Mouse (Mus musculus) G1E-ER4 (cell line): ENCODE data around the gene Tspan9. TPM values are rescaled to one million over a fixed set of nuclear protein-coding genes. Genes with fewer than 3 reads are reported as not detected.

Experiments
- GATA1 ChIP-seq: IDR thresholded peaks from one replicate; pipeline ENCODE4 v1.8.0; 2012; ENCODE audit warnings: low read length, inconsistent platforms
- polyA plus RNA-seq: library from polyadenylated mRNA; stranded (reverse); fragments of >175 nt; gene quantifications from 2 replicates; pipeline ENCODE4 v1.2.3, GENCODE M21; 2012

Gene Tspan9
- polyA plus RNA-seq, 1 experiment: not detected

DNA sequence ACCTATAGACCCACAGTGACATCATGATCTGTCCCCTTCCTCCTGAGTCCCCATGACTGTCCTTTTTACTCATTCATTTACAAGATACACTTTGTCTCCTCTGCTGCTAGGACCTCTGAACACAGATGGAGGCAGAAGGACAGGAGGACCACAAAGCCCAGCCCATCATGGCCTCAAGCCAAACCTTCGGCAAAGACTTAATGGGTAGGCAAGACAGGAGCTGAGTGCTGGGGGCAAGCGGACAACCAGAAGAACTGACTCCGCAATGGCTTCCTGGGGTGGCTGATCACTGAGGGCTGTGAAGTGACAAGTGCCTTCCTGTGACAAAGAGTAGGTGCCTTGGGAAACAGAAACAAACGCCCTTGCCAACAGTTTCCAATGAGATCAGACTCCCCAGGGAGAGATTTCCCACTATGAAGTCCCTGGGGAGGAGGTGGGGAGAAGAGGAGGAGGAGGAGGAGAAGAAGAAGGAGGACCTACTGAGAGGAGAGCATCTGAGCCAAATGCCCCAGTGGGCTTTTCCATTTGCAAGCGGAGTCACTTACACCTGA lies 67.9 kb downstream of the Tspan9 start:
- no peak for TF ChIP-seq GATA1

DNA sequence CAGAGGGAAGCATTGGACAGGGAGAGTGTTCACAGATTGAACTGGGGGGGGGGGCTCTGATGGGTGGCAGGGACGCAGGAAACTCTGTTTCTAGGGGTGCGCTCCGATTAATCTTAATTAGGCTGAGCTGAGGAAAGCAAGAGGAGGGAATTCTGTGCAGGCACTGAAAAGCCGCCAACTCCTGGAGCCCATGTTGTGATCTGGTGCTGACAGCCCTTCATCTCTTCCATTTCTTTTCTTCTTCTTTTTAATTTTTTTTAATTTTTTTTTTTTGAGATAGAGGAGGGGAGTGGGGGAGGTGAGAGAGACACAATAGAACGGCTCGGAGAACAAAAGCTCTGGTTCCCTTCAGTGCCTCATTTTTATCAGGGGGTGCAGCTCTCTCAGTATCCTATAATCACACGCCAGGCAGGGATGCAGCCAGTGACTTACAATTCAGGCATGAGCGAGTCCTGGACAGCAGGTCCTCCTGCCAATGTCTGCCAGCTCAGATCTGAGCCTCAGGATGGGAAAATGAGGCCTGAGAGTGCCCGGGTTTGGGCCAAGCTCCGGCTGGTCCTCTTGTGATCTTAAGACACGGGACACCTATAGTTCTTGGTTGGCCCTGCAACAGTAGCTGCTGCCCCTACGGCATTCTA lies 72.4 kb downstream of the Tspan9 start:
- no peak for TF ChIP-seq GATA1

DNA sequence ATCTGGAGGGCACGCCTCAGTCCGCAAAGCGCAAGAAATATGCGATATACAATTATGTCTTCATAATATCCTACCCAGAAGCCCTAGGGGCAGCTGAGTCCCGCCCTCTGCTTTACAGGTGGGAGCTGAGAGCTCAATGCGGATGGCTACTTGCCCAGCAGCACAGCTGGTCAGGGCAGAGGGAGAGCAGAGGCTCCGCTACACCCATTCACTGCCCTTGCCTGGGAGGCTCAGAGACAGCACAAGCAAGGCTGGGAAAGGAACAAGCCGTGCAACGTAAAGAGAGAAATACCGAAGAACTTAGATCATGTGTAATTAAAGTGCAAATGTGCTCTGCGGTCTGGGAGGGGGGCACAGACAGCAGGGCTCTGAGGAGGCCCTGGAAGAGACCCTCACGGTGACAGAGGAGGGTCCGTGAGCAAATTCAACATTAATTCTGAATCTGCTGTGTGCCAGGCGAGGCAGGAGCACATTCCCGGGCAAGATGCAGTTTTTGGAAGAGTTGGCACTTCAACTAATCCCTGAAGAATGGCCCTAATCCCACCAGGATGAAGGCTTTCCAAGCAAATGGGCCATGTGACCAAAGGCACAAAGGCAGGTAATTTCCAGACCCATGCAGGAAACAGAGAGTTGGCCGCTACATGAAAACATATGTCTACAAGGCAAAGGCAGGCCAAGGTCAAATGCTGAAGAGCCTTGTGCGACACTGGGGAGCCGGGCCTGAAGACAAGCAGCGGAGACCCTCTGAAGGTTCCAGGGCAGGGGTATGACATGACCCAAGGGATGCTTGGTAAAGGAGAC lies 73.1 kb downstream of the Tspan9 start:
- TF ChIP-seq GATA1: no peak

- no peak for TF ChIP-seq GATA1
These were observed 75.2 kb downstream of the Tspan9 start for GRCm38 (mm10) chr6:128068144-128068543.

DNA sequence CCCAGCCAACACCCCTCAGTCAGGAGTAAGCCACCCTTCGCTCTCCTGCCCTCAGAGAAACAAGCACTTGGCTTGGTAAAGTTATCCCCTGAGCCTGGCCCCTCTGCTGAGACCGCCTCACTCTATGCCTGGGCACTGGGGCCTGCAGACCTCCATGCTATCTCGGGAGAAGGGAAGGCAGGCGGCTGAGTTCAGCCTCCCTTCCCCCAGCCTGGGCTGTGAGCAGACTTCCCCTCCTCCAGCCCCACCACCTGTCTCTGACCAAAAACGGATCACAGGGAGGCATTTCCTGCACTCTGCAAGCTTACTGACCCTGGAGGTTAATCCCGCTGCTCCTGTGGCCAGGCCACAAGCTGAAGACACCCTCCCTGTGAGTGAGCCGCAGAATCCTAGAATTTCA lies 77.4 kb downstream of the Tspan9 start:
- TF ChIP-seq GATA1: no peak

- TF ChIP-seq GATA1: no peak
These were observed 79.9 kb downstream of the Tspan9 start for GRCm38 (mm10) chr6:128063501-128063900.

GRCm38 (mm10) chr6:128062784-128063183 lies 80.6 kb downstream of the Tspan9 start:
- TF ChIP-seq GATA1: no peak

GRCm38 (mm10) chr6:128062216-128062615 lies 81.2 kb downstream of the Tspan9 start:
- no peak for TF ChIP-seq GATA1

DNA sequence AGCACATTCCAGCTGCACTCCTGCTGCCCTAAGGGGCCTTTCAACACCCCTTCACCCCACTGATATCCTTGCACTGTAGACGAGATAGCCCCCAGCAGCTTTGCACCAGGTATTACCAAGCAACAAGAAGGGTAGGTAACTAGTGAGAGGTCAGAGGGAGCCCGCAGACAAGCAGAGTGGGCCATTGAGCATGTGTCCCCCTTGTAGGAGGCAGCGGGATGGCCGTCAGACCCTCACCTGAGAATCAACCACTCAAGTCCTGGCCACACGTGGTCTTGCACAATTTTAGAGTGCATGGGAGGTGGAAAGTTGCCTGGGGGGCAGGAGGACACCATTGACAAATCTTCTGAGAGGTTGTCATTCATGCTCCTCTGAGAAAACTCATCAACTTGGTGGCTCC lies 82.1 kb downstream of the Tspan9 start:
- no peak for TF ChIP-seq GATA1

DNA sequence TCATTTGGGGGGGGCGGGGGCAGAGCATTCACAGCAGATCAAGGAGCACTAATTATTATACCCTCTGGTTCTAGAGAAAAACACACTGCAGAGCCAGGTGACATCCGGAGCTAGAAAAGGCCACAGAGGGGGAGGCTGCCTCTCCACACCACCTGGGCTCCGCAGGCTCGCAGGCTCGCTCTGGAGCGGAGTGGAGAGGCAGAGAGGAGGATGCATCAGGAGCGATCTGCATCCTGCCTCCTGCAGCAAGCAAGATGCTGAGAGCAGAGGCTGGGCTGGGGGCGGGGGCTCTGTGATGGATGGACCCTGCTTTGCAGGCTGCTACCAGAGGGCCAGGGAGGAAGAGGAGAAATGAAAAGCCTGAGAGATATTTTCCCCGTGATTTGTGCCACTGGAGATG lies 84.8 kb downstream of the Tspan9 start:
- TF ChIP-seq GATA1: no peak

- no peak for TF ChIP-seq GATA1
These were observed 85.2 kb downstream of the Tspan9 start for GRCm38 (mm10) chr6:128058157-128058556.

GRCm38 (mm10) chr6:128053000-128053732 lies 90.2 kb downstream of the Tspan9 start:
- no peak for TF ChIP-seq GATA1

DNA sequence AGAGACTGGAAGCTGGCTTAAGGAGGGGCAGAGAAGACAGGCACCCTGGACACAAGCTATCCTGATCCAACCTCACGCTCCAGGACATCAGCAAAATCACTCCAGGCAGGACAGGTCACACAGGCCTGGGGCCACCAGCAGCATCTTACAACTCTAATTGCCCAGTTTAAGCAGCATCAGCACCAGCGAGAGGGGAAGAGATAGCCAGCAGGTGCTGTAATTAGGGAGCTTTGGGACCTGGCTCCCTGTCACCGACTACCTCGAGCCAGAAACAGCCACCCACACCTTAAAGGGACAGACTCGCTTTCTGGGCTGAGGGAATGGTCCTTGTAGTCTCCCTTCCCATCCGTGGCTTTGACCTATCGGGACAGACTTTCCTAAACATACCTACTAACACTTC lies 95.7 kb downstream of the Tspan9 start:
- TF ChIP-seq GATA1: no peak

DNA sequence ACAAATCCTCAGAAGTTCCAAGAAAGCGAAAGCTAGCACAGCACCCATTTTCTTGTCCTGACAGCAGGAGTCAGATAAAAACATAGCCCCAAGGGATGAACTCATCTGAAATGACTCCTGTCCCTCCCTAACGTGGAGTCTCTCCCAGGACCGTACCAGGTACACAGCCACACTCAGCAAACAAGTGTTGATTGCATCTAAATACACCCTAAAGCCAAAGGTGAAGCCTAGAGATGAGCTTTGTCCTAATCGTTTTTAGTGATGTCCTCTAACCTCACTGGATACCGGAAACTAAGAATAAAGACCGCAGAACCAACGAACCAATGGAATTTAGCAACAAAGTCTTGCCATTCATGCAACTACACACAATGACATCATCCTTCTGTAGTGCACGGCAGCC lies 96.2 kb downstream of the Tspan9 start:
- TF ChIP-seq GATA1: no peak

GRCm38 (mm10) chr6:128046799-128047198 lies 96.6 kb downstream of the Tspan9 start:
- no peak for TF ChIP-seq GATA1

DNA sequence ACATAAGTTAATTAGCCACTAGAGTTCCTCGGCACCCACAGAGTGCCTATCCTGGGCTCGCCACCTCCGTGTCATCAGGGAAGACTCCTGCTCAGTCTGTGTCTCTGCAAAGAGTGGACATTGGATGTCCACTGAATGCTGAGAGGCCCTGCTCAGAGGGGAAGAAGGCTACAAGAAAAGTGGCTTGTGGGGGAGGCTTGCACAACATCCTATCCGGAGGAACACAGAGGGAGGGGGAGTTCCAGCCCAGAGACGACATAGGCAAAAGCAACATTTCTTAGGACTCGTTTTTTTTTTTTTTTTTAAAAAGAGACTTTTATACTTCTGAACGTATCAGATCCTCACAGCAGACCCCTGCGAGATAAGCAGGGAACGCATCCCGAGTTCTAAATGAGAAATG lies 98.7 kb downstream of the Tspan9 start:
- no peak for TF ChIP-seq GATA1
